Mouse (Mus musculus) cortical plate, adult 2 months (tissue): ENCODE data around the gene Armc8. TPM values are rescaled to one million over a fixed set of nuclear protein-coding genes. Genes with fewer than 3 reads are reported as not detected.

ENCODE experiments used
- H3K27ac ChIP-seq: fragments of 200-500 bp; 2 replicates; pipeline ENCODE4 v1.5.1; 2012; ENCODE audit warnings: low read length, control low read depth, inconsistent platforms; ENCODE audit not compliant: insufficient read depth
- H3K4me1 ChIP-seq: fragments of 200-500 bp; 2 replicates; pipeline ENCODE4 v1.6.1; 2011; ENCODE audit warnings: low read length; ENCODE audit not compliant: control insufficient read depth, insufficient read depth
- H3K4me3 ChIP-seq: fragments of 200-500 bp; 2 replicates; pipeline ENCODE4 v1.5.1; 2011; ENCODE audit warnings: mild to moderate bottlenecking, low read length, control low read depth; ENCODE audit not compliant: insufficient read depth
- CTCF ChIP-seq: fragments of 200-500 bp; IDR thresholded peaks from 2 replicates; pipeline ENCODE4 v1.5.1; 2011; ENCODE audit warnings: mild to moderate bottlenecking, control low read depth, low read length; ENCODE audit not compliant: insufficient read depth; ENCODE audit errors: extremely low read depth
- POLR2A ChIP-seq: fragments of 200-500 bp; IDR thresholded peaks from 2 replicates; pipeline ENCODE4 v1.6.1; 2011; ENCODE audit warnings: mild to moderate bottlenecking, low read length, control low read depth; ENCODE audit not compliant: insufficient read depth; ENCODE audit errors: extremely low read depth
- polyA plus RNA-seq: library from polyadenylated mRNA; depleted of rRNA; stranded (reverse); fragments of >200 nt; gene quantifications from 2 replicates; pipeline ENCODE4 v1.2.3, GENCODE M21; 2012

The Armc8 gene
- polyA plus RNA-seq, 1 experiment, result 51.3 TPM

- no peak overlapping the region for H3K27ac ChIP-seq
- no peaks in the 10 kb centered on the region for H3K4me1 ChIP-seq
- TF ChIP-seq CTCF (no peak), POLR2A (no peak)
- H3K4me3 ChIP-seq, result no peak overlapping the region
Observed at GRCm38 (mm10) chr9:99531865-99532264, 36.8 kb downstream of the Armc8 start.

- Histone ChIP-seq H3K27ac (no peak overlapping the region), H3K4me3 (no peak overlapping the region), H3K4me1 (no peaks in the 10 kb centered on the region)
- TF ChIP-seq POLR2A (no peak), CTCF (no peak)
Observed at GRCm38 (mm10) chr9:99505875-99506274, 62.8 kb downstream of the Armc8 start.

DNA sequence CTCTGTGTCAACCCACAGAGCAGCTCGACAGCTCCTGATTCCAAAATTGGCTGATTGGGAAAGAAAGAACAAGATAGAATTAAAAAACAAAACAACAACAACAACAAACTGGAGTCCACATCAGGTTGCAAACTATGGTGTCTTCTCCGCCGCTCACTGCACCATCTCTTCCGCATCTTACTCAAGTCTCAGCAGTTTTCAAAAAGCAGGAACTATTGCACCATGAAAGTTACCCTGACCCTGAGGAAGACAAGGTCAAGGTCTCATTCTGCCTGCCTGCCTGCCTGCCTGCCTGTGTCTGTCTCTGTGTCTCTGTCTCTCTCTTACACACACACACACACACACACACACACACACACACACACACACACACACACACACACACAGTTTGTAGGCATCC, 69.4 kb downstream of the Armc8 start:
- no peak overlapping the region for H3K27ac ChIP-seq
- no peaks in the 10 kb centered on the region for H3K4me1 ChIP-seq
- H3K4me3 ChIP-seq, result no peak overlapping the region
- TF ChIP-seq POLR2A (no peak), CTCF (no peak)

DNA sequence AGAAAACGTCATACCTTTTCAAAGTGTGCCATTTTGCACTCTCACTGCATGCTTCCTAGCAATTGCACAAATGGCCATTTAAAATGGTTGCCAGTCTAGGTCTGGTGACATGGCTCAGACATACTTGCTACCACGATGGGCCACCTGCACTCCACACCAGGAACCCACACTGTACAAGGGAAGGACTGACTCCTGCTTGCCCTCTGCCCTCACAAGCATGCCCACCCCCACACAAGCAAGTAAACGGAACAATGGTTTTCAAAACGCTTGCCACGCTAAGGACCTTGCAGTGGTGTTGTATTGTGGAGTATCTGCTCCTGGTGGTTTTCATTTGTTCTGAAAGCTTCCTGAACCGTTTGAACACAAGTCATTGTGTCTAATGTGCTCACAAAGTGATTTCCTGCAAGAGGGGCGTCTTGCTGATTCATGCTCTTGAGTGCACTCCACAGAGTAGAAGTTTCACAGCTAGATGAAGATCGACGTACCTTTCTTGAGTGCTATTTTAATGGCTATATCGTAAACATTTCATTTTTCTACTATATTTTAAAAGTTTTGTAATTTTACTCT, 76.0 kb downstream of the Armc8 start:
- no peak overlapping the region for H3K27ac ChIP-seq
- H3K4me1 ChIP-seq, result no peaks in the 10 kb centered on the region
- TF ChIP-seq POLR2A (no peak), CTCF (no peak)

DNA sequence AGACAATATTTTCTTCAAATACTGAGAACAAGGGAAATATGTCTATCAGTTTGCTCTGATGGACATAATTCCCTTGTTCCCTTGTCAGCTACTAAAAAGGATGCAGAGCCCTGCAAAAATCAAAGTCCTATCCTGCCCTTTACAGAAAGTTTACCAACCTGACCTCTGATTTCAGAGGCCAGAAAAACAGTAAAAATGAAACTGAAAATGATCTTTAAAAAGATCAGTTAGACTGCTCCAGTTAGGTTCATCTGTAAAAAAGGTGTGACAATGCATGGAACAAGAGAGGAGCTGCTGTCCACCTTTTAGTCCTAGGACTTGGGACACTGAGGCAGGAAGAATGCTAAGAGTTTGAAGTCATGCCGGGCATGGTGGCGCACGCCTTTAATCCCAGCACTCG, 77.6 kb downstream of the Armc8 start:
- no peak for TF ChIP-seq POLR2A
- no peak for TF ChIP-seq CTCF
- H3K4me3 ChIP-seq, result no peak overlapping the region
- no peak overlapping the region for H3K27ac ChIP-seq
- no peaks in the 10 kb centered on the region for H3K4me1 ChIP-seq

More for the DNA sequence above, 76.0 kb downstream of the Armc8 start:
- no peak overlapping the region for H3K4me3 ChIP-seq

GRCm38 (mm10) chr9:99487841-99488240, 80.9 kb downstream of the Armc8 start:
- TF ChIP-seq CTCF (no peak), POLR2A (no peak)
- no peak overlapping the region for H3K27ac ChIP-seq
- no peaks in the 10 kb centered on the region for H3K4me1 ChIP-seq
- H3K4me3 ChIP-seq, result no peak overlapping the region

- no peak overlapping the region for H3K27ac ChIP-seq
- TF ChIP-seq POLR2A, result no peak
- TF ChIP-seq CTCF, result no peak
- no peak overlapping the region for H3K4me3 ChIP-seq
Observed at GRCm38 (mm10) chr9:99487126-99487695, 81.5 kb downstream of the Armc8 start.

GRCm38 (mm10) chr9:99485144-99485543, 83.6 kb downstream of the Armc8 start:
- TF ChIP-seq CTCF, result no peak
- no peak for TF ChIP-seq POLR2A
- Histone ChIP-seq H3K4me1 (peaks cover 2% of the 10 kb centered on the region; the same call in 1 of the 2 replicates), H3K4me3 (no peak overlapping the region), H3K27ac (no peak overlapping the region)

More at GRCm38 (mm10) chr9:99487126-99487695, 81.5 kb downstream of the Armc8 start:
- H3K4me1 ChIP-seq, result peaks cover 2% of the 10 kb centered on the region; the same call in 1 of the 2 replicates

DNA sequence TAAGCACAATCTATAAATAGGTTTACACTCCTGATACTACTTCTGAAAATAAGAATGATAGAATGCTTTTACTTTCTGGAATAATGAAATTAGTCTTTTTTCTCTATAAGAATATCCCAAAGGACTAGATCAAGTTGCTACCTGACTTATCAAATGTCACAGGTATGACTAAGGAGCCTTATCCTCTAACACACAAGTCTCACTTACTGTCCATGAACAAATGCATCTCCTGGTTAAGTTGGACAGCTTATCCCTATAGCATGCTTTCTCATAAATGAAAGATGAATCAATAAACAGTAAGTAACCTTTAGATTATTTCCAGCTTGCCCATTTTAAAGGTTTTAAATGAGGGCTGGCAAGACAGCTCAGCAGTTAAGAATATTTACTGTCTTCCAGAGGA, 84.1 kb downstream of the Armc8 start:
- no peak for TF ChIP-seq CTCF
- TF ChIP-seq POLR2A, result no peak
- Histone ChIP-seq H3K4me1 (peaks cover 2% of the 10 kb centered on the region; the same call in 1 of the 2 replicates), H3K4me3 (no peak overlapping the region), H3K27ac (no peak overlapping the region)

GRCm38 (mm10) chr9:99483191-99483590, 85.5 kb downstream of the Armc8 start:
- TF ChIP-seq POLR2A, result no peak
- TF ChIP-seq CTCF, result no peak
- no peak overlapping the region for H3K27ac ChIP-seq
- H3K4me1 ChIP-seq, result peaks cover 7% of the 10 kb centered on the region; the same call in 1 of the 2 replicates
- H3K4me3 ChIP-seq, result no peak overlapping the region

GRCm38 (mm10) chr9:99480764-99481163, 87.9 kb downstream of the Armc8 start:
- peaks cover 7% of the 10 kb centered on the region; the same call in 1 of the 2 replicates for H3K4me1 ChIP-seq
- TF ChIP-seq POLR2A (no peak), CTCF (no peak)
- no peak overlapping the region for H3K4me3 ChIP-seq
- H3K27ac ChIP-seq, result no peak overlapping the region
